Mouse (Mus musculus) testis, adult 2 months (tissue): ENCODE measurements around the gene Col23a1.

Experiments used
- CTCF ChIP-seq: fragments of 200-500 bp; IDR thresholded peaks from 2 replicates; pipeline ENCODE4 v1.5.1; 2012; ENCODE audit warnings: low read depth, mild to moderate bottlenecking, inconsistent platforms, low read length, moderate library complexity; ENCODE audit not compliant: control insufficient read depth, insufficient read depth, insufficient replicate concordance
- POLR2A ChIP-seq: fragments of 200-500 bp; IDR thresholded peaks from 2 replicates; pipeline ENCODE4 v1.6.1; 2012; ENCODE audit warnings: low read depth, mild to moderate bottlenecking, inconsistent platforms, low read length, moderate library complexity; ENCODE audit not compliant: control insufficient read depth

GRCm38 (mm10) chr11:51563276-51563675 is 273.6 kb downstream of the Col23a1 start:
- no peak for TF ChIP-seq CTCF
- TF ChIP-seq POLR2A, result no peak
